Mouse (Mus musculus) cerebellum, postnatal 14 days (tissue): ENCODE measurements around the gene 2510039O18Rik.

Source experiments
- DNase-seq, 2 experiments: peaks; one replicate each; pipeline ENCODE4 v3.0.0; 2021; ENCODE audit warnings: mixed read lengths in 2 of 2

Gene 2510039O18Rik

DNA sequence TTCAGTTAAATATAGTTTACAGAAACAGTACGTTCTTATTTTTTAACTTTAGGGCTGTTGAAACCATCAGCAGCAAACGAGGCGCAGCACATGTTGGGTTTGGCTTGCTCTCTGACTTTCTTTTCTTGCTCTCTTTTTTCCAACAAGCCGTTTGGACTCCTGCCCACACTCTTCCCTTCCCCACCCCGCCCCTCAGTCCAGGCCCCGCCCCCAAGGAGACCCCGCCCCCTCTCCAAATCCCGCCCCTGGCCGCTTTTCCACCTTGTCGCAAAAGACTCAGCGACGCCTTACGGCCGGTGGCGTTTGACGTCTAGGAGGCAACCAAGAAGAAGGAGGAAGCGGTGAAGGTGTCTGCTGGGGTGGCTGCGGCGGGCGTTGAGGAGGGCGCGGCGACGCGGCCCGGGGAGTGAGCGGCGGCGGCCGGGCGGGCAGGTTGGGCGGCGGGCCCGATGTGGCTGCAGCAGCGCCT, at the start of gene 2510039O18Rik:
2510039O18Rik (plus strand) TSS at position 320 of the 469 bp plus-strand sequence.
- peak; percentile 88 to 91 for DNase-seq

DNA sequence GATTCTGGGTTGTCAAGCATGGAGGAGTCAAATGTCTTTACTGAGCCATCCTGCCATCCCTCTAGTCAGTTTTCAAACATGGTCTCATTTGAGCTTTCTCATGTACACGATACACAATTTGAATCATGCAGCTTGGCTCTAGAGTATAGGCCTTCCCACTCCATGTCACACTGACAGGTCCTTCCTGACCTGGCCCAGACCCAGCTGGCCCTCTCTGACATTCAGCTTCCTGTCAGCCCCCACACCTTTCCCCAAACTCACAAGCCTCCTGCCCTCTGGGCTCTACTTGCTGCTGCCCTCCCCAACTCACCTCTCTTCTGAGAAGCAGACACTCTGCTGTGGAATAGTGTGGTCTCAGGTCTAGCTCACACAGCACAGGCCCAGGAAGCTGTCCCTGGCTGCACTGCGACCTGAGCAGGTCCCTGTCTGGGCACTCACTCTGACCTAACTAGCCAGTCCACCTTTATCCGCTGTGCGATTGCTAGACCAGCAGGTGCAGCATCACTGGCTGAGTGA, 44.8 kb upstream of the 2510039O18Rik start:
- no peak for DNase-seq

DNA sequence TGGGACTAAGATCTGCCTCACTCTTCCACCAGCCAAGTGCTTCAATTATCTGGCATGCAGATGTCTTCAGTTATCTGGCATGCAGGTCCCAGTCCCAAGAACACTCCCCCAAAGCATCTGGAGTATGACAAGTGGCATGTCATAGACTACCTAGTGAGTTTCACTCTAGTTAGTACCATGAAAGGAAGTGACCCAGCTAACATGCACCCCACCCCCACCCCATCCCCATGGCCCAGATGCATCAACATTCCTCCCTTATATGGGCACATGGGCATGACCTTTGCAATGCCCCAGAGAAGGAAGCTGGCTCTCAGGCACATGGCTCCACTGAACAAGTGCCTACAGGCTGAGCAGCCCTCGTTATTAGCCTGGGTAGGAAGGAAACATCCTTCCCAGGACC, 44.3 kb upstream of the 2510039O18Rik start:
- no peak for DNase-seq

DNA sequence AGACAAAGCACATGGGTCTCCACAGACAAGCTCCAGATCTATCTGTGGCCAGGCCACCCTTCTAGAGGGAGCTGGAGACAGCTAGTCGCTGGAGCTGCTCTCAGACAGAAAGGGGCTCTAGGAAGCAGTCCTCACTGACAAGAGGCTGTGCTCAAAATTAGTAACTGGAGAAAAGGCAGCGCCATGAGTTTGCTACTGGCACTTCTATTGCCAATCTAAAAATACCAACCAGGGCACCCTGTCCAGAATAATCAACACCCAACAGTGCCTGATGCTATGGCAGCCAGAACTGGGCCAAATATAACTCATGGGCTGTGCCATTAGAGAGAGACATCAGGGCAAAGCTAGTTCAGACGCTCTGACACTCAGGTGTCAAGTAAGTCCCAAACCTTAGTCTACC, 43.3 kb upstream of the 2510039O18Rik start:
- peak in 1 of 2 experiments; percentile 43 for DNase-seq

DNA sequence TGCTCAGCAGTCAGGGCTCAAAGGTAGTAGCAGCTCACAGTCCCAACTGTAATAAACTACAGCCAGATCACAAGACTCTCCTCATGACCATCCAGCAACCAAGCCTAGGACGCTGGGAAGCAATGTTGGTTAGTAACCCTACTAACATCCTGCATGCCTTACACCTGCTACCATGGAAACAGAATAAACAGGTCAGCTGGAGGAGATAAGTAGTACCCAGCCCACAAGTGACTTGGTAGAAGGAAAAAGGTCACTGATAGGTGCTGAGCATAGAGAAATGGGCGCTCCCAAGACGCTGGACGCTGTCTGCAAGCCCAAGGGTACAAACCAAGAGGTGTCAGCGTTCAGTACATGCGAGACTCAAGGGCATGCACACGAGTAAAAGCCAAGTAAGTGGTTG, 40.2 kb upstream of the 2510039O18Rik start:
- no peak for DNase-seq

DNA sequence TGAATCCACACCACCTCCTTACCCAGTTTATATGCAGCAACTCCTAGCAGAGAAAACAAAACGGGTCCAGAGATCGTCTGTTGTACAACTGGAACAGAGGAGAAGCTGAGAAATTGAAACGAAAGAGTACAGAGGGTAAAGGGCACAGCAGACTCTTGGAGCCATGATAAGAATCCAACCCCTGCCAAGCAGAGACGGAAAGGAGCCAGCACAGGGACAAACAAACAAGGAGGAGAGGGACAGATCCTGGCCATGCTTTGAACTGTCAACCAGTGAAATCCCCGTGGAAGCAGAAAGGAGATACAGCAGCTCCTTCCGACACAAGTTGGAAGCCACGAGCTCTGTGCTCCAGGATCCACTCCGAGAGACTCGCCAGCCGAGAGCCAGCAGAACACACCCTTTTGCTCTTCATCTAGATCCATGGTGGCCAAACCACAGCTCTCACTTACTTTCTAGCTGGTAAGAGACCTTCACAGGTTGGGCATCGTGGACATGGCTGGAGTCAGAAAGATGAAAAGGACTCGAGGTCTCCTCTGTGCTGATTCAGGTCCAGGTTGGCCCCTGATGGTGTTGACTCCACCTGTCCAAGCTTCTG, 37.7 kb upstream of the 2510039O18Rik start:
- no peak for DNase-seq

DNA sequence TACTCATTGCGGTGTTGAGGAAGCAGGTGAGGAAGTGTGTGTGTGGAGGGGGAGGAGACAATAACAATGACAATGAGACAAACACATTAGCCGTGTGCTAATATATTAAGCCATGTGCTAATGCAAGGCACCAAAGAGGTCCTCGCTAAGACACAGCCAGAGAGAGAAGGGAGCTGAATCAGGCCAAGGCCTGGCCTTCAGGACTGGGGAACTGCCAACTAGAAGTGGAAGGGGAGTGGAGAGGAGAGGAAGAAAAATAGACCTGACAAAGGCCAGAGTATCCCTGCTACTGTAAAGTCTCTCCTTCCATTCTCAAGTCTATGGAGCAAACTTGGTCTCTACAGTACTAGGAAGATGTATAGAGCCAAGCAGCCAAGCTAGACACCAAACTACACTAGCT, 37.1 kb upstream of the 2510039O18Rik start:
- DNase-seq: no peak

DNA sequence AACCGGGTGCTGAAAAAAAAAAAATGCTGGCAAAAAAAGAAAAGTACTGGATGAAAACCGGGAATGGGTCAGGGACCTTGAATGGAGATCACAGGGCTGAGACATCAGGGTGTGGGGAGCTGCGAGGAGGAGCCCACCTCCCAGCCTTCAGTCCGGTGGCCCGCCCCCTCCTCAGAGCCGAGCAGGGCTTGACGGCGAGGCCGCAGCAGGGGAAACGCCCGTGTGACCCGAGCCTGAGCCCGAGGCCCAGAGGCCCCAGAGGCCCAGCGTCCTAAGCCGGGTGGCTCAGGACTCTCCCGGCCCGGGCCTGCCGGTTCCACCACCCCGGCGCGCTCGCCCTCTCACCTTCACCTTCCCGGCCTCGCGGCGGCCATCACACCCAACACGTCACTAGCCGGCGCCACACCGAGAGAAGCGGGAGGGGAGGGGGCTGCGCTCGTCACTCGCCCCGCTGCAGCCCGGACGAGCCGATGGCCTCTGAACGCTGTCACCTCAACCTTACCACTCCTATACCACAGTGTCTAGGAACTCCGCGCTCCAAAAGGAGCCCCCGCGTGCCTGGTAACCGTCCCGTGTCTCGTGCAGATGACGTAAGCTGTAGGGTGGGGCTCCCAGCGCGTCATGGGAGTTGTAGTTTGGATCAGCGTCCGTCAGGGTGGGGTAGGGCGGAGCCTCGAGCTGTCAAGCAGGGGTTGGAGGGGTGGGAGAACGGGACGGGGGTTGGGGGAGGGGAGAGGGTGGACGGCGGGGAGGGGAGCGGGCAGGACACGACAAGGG, 36.2 kb upstream of the 2510039O18Rik start, which contains the start of gene Mfn2:
Mfn2 (minus strand) TSS at position 392 of the 777 bp plus-strand sequence.
- DNase-seq: peak; percentile 92 to 95

DNA sequence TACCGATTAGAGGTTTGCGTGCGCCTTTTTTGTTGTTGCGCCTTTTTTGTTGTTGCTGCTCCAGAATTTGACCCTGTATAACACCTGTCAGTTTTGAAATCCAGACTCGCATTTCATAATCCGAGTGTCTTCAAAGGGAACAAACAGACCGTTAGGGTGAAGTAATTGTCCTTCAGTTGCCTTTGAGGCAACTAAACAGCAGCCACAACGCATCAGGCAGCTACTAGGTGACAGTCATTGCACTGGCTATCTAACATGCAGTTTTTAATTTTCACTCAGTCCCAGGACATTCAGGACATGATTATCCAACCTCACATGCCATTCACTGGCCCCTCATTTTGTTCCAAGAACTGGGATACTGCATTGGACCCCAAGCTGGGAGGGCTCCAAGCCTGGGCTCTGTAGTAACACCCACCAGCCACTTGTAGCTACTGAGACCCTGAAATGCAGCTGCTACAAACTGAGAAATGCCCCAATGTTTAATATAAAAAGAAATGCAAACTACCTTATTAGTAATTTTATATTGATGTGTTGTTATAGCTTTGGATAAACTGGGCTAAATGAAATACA, 35.5 kb upstream of the 2510039O18Rik start:
- DNase-seq: peak in 1 of 2 experiments; percentile 44

DNA sequence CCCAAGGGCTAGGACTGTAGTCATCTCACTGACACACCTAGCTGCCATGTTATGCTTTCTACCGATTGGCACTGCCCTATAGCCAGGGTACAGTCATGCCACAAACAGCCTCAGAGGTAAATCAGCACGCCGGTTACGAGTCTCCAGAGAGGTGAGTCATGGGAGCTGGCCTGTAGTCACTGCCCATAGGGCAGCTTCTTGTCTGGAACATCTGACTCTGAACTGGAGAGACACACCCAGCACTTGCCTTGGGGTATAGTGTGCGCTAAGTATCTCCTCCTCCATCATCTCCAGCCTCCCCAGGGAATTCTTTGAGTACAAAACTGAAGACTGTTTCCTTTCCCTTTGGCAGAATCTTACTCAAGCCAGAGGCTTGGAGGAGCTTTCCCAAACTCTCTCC, 34.5 kb upstream of the 2510039O18Rik start:
- DNase-seq: no peak

DNA sequence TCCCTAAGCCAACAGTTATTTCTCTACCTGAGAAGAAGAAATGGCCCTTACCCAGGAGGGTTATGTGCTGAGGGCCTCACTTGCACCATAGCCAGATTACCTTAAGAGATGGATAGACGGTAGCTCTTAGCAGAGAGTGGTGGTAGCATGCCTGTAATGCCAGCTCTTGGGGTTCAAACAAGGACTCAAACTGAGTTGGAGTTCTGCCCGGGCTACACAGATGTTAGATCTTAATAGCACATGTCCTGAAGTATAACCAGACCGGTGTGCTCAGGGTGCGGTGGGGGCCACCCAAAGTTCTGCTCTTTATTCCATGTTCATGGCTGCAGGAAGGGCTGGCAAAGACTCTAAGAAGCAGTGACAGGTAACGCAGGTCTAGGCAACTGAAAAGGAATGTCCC, 31.2 kb upstream of the 2510039O18Rik start:
- DNase-seq: no peak

DNA sequence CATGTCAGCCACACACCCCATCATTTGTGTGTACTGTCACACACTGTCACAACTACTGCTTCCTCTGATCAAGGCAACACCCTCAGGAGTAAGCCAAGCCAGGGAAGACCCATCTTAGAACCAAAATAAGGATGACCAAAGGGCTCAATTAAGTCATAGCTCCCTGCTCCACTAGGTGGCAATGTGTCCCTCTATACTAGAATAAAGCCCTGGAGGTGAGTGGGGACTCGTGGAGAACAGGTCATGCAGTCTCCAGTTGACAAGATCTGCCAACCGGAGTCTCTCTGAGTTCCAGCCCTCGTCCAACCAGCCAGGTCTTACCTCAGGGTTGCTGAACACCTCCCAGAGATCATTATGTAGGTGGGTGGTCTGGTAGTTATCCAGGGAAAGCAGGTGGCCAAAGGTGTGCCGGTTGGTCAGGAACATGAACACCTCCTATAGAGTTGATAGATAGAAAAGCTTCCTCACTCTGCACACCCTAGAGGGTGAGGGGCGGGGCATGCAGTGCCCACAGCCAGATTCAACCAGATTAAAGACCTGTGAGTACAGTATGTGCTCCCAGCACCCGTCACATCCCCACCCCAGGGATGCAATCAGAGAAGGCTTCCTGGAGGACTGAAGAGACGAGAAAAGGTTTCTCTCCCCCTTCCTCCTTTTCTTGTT, 22.1 kb upstream of the 2510039O18Rik start:
- peak; percentile 62 to 76 for DNase-seq

DNA sequence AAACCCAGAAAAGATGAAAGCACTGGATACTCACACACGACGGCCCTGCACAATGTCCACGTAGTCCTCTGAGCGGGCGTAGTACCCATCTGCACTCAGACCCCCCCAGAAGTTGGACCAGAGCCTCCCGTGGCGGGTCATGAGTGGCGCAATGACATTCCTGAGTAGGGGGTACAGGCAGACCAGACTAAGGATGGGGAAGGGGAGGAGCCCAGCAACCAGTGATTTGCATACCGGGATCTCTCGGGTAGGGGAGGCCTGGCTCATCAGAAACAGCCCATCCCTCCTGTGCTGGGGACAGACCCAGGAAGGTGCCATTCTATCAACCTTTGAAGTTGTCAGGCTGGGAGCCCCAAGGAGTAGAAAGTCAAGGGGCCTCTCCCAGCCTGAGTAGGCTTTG, 19.7 kb upstream of the 2510039O18Rik start:
- no peak for DNase-seq

DNA sequence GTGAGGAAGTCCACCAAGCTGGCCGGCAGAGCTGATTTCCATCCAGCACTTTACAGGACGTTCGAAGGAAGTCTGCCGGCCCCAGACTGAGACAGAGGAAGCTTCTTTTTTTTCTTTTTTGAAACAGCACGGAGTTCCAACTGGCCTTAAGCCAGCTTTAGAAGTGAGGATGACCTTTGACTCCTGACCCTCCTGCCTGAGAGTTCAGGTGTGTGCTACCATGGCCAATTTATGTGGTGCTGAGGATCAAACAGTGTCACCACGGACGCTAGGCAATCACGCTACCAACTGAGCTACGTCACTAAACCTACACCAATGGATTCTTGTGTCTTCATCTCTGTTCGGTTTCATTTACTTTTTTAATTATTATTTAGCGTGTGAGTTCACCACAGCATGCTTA, 18.4 kb upstream of the 2510039O18Rik start:
- DNase-seq: no peak

DNA sequence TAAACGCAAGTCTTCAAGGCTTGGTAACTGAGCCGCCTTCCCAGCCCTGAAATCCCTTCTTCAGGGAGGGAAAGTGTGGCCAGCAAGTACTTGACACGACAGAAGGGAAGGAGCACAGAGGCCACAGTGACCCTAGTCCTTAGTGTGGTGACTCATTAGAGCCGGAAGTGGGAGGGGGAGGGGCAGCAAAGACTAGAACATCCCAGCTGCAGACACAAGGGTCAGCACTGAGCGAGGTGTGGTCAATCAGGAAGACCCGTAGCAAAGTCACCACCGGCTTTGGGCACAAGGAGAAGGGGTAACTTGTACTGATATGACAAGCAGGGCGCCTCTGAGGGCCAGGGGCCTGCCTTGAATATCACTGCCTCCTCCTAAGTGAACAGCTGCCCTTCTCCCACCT, 13.0 kb upstream of the 2510039O18Rik start:
- no peak for DNase-seq

DNA sequence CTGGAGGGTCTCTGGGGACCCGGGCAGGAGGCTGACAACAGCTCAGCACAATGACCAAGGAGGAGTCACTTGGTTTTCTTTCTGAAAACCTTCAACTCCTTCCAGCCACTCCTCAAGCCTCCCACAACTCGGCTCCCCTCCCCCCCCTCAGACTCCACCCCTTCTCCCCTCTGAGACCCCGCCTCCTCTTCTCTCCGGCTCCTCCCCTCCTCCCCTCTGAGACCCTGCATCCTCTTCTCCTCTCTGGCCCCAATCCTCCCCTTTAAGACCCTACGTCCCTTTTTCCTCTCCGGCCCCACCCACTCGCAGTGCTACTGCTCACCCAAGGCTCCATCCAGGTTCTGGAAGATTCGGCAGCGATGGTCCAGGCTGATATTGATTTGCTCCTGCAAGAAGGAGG, 12.6 kb upstream of the 2510039O18Rik start:
- no peak for DNase-seq

DNA sequence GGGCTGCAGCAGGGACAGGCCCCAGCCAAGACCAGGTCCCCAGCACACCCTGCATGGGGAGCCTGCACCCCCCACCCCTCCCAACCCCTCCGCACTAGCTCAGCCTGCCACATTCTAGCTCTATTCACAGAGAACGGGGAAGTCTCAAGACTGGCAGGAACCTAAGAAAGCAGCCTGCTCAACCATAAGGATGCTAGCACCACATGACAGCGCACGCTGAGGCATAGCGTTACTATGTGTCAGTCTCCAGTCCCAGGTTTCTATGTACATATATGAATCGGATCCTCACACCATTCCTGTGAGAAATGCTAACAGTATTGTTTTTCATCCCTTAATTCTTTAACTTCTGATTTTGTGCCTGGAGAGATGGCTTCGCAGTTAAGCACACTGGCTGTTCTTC, 12.2 kb upstream of the 2510039O18Rik start:
- DNase-seq: no peak

DNA sequence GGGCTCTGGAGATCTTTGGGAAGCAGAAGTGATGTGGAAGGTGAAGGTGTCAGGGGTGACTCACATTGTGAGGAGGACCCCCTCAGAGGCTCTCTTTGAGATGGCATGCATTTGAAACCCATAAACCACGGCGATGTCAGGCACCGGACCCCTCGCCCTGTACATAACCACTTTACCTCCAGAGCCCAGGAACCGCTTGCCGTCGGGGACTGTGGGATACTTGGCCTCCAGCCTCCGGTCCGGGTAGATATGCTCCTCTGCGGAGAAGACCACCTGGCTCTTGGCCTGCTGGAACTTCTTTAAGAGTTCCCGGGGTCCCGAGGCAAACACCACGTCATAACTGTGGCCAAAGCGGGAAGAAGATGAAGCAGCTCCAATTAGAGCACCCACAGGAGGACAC, 9.7 kb upstream of the 2510039O18Rik start:
- no peak for DNase-seq

DNA sequence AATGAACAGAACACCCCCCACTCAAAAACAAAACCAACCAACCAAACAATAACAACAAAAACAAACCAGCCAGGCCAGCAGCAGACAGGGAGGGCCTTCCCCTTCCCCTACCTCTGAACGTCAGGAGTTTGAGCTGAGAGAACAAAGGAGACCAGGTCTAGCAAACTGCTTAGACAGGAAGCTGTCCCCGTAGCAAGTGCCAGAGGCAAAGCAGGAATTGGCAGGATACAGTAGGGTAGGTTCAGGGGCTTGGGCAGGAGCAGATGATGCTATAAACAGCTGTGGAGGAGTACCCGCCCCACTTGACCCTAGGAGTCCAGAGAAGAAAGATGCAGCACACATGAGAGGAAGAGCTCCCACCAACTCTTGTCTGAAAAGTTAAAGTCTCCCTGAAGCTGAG, 6.6 kb upstream of the 2510039O18Rik start:
- DNase-seq: no peak

DNA sequence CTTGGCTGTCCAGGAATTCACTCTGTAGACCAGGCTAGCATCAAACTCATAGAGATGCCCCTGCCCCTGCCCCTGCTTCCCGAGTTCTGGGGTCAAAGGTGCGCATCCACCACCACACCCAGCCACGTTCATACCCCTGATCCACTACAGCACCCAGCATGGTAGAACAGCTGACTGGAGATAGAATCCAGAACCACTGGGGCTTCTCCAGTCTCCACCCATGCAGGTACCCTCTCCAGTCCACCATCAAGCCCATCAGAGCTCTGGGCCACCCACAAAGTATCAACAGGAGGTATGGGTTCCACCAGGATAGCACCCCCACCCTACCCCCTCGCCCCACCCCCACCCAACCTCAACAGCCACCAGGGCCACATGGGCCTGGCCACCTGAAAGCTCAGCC, 6.1 kb upstream of the 2510039O18Rik start:
- no peak for DNase-seq

DNA sequence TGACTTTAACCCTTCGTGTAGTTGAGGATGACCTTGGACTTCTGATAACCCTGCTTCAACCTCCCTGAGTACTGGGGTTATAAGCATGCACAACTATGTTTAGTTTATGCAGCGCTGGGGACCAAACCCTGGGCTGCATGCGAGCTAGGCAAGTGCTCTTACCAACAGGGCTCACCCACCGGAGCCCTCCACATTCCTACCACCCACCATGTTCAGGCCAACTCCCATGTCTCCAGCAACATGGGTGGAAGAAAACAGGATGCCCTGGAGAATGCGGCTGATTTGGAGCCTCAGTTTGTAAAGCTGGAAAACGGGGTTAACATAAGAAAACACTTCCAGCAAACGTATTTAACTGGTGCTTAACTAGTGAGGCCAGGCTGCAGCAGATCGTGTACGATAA, 4.8 kb upstream of the 2510039O18Rik start:
- DNase-seq: no peak

DNA sequence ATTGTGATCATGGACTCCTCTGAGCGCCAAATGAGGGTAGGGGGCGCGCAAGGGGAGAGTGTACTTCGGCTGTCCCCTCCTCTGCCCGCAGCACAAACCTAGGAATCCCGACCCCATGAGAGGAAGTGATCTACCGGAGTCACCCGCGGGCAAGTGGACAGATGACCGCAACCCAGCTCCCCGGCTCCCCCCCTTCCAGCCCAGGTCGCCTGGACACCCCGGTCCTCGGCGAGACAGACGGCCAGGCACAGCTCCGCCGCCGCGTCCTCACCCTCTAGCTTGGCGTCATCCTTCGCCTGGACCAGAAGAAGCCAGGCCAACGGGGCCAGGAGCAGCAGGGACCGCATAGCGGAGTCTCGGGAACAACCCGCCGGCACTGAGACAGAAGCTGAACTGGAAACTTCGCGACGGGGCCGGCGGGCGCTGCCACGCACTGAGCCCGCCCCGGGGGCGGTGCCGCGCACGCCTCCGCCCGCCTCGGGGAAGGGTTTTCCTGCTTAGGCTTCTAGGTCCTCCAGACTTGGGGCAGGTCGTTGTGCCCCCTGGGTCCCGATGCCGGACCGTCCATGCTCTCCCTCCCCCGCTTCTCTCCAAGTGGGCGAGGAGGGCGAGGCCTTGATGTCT, 4.3 kb upstream of the 2510039O18Rik start, which contains the start of gene Plod1:
Plod1 (minus strand) TSS at position 437 of the 624 bp plus-strand sequence.
- DNase-seq: peak; percentile 64 to 69

DNA sequence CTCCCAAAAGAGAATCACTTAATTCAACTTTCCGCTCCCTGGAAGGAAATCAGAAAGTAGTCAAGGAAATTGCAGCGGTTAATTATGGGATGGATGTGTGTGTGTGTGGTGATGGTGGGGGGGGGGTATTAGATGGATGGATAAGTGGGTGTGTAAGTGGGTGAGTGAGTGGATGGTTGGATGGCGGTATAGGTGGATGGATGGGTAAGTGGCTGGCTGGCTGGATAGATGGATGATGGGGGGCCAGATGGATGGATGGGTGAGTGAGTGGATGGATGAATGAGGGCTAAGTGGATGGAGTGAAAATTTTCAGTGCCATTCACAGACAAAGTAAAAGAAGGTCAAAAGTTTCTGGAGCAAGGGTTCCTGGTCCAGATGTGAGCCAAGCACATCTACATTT, 3.7 kb upstream of the 2510039O18Rik start:
- no peak for DNase-seq
